Mouse (Mus musculus) heart, postnatal 0 days (tissue): Measurements from ENCODE around the gene Mccc1. TPM values are rescaled to one million over a fixed set of nuclear protein-coding genes. Genes with fewer than 3 reads are reported as not detected.
A peak's percentile ranks its signal among the peaks of the same experiment; 100 is the strongest.

Experiments
- ATAC-seq: fragments of 200-750 bp; cut with Nextera tagmentation; 2 replicates; pipeline ENCODE4 v1.8.0; 2017; ENCODE audit warnings: low read depth, moderate number of reproducible peaks, moderate library complexity; ENCODE audit not compliant: insufficient read depth
- DNase-seq: peaks from one replicate; pipeline ENCODE4 v3.0.0-alpha.2; 2016; ENCODE audit warnings: low spot score
- H3K27ac ChIP-seq: fragments of 300-500 bp; sonication (generic); 2 replicates; pipeline ENCODE4 v1.5.1; 2014; ENCODE audit warnings: low read depth, mild to moderate bottlenecking
- H3K27me3 ChIP-seq: fragments of 300-500 bp; sonication (generic); 2 replicates; pipeline ENCODE4 v1.6.1; 2014; ENCODE audit warnings: low read length, mixed read lengths; ENCODE audit not compliant: control insufficient read depth, insufficient read depth
- H3K36me3 ChIP-seq: fragments of 300-500 bp; sonication (generic); replicated peaks from 2 replicates; pipeline ENCODE4 v1.6.1; 2014; ENCODE audit warnings: low read length, mixed read lengths; ENCODE audit not compliant: control insufficient read depth, insufficient read depth
- H3K4me1 ChIP-seq: fragments of 300-500 bp; sonication (generic); 2 replicates; pipeline ENCODE4 v1.6.1; 2014; ENCODE audit warnings: antibody characterized with exemption; ENCODE audit not compliant: control insufficient read depth, insufficient read depth
- H3K4me2 ChIP-seq: fragments of 300-500 bp; sonication (generic); 2 replicates; pipeline ENCODE4 v1.6.1; 2014; ENCODE audit warnings: low read depth, mild to moderate bottlenecking, low read length, moderate library complexity
- H3K4me3 ChIP-seq: fragments of 300-500 bp; sonication (generic); 2 replicates; pipeline ENCODE4 v1.5.1; 2014; ENCODE audit warnings: low read depth, low read length
- H3K9ac ChIP-seq: fragments of 300-500 bp; sonication (generic); replicated peaks from 2 replicates; pipeline ENCODE4 v1.6.1; 2014; ENCODE audit warnings: low read depth, low read length, mixed read lengths
- H3K9me3 ChIP-seq: fragments of 300-500 bp; sonication (generic); replicated peaks from 2 replicates; pipeline ENCODE4 v1.6.1; 2016; ENCODE audit warnings: low read length; ENCODE audit not compliant: control insufficient read depth
- CTCF ChIP-seq: IDR thresholded peaks from 2 replicates; pipeline ENCODE4 v1.5.1; 2016; ENCODE audit warnings: antibody characterized with exemption, control low read depth, low read depth
- EP300 ChIP-seq: IDR thresholded peaks from 2 replicates; pipeline ENCODE4 v1.6.1; 2016; ENCODE audit warnings: antibody characterized with exemption, low read depth
- WGBS: fragments of 180-500 bp; shearing (Covaris S2); extraction: QIAGEN DNeasy Blood & Tissue Kit; methylation state at CpG from one replicate; pipeline ENCODE4 v1.1.7; 2014; 5-methylcytosine and 5-hydroxymethylcytosine counted together
- polyA plus RNA-seq: library from polyadenylated mRNA; unstranded; fragments of >200 nt; fragmentation: Nextera tagmentation; extraction: Ambion mirVana; gene quantifications from 2 replicates; pipeline ENCODE4 v1.2.1, GENCODE M21; 2015
- total RNA-seq: library from RNA; depleted of rRNA; stranded (reverse); fragments of >200 nt; gene quantifications from 2 replicates; pipeline ENCODE4 v1.2.3, GENCODE M21; 2014; ENCODE audit warnings: low replicate concordance

The Mccc1 gene
- total and polyA plus RNA-seq, 2 experiments from 2014 or later, result 8.6 to 79.3 TPM

GRCm38 (mm10) chr3:35994552-35995531 lies 5.6 kb downstream of the Mccc1 start:
- WGBS, result 42% methylated on average over 11 of the region's 11 CpGs
- Histone ChIP-seq H3K4me2 (no peak overlapping the region), H3K9me3 (no peaks in the 10 kb centered on the region), H3K27ac (peak overlapping the region; percentile 44), H3K9ac (no peak overlapping the region), H3K27me3 (no peaks in the 10 kb centered on the region), H3K36me3 (peaks cover 19% of the 10 kb centered on the region), H3K4me1 (peaks cover 19% of the 10 kb centered on the region), H3K4me3 (no peak overlapping the region)
- TF ChIP-seq EP300 (no peak), CTCF (no peak)
- DNase-seq (no peak), ATAC-seq (peak; percentile 65)

GRCm38 (mm10) chr3:35990715-35991114 lies 9.8 kb downstream of the Mccc1 start:
- H3K9ac ChIP-seq, result no peak overlapping the region
- H3K36me3 ChIP-seq, result peaks cover 50% of the 10 kb centered on the region
- ATAC-seq (no peak), DNase-seq (no peak)
- no peak overlapping the region for H3K27ac ChIP-seq
- no peak for TF ChIP-seq CTCF
- no peak for TF ChIP-seq EP300
- H3K4me1 ChIP-seq, result peaks cover 12% of the 10 kb centered on the region
- 80% methylated on average over 7 of the region's 7 CpGs for WGBS
- H3K27me3 ChIP-seq, result no peaks in the 10 kb centered on the region
- H3K9me3 ChIP-seq, result no peaks in the 10 kb centered on the region
- no peak overlapping the region for H3K4me2 ChIP-seq
- H3K4me3 ChIP-seq, result no peak overlapping the region

DNA sequence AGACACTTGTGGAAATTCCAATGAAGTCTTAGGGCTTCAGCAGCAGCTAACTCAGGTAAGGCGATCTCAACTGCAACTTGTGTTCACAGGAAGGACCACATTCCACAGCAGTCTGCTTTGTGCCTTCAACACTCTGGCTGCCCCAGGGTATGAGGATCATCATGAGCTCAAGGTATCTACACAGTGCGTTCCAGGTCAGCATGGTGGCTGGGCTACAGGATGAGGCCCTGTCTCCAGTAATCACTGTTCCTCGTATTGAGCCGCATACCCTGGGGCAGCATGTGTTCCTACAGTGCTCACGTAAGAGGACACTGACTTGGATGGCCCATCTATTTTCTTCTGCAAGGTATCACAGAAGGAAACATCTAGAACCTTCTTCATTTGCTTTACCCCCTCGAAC lies 12.4 kb downstream of the Mccc1 start:
- DNase-seq (no peak), ATAC-seq (no peak)
- no peaks in the 10 kb centered on the region for H3K4me1 ChIP-seq
- H3K4me2 ChIP-seq, result no peak overlapping the region
- no peak overlapping the region for H3K9ac ChIP-seq
- no peaks in the 10 kb centered on the region for H3K9me3 ChIP-seq
- H3K27me3 ChIP-seq, result no peaks in the 10 kb centered on the region
- H3K36me3 ChIP-seq, result peaks cover 62% of the 10 kb centered on the region
- no peak overlapping the region for H3K4me3 ChIP-seq
- no peak for TF ChIP-seq CTCF
- TF ChIP-seq EP300, result no peak
- WGBS, result 92% methylated on average over 6 of the region's 6 CpGs
- no peak overlapping the region for H3K27ac ChIP-seq

GRCm38 (mm10) chr3:35986266-35986665 lies 14.2 kb downstream of the Mccc1 start:
- no peak overlapping the region for H3K4me2 ChIP-seq
- no peak overlapping the region for H3K9ac ChIP-seq
- H3K9me3 ChIP-seq, result no peaks in the 10 kb centered on the region
- DNase-seq, result peak; percentile 17
- WGBS, result 46% methylated on average over 6 of the region's 6 CpGs
- no peaks in the 10 kb centered on the region for H3K4me1 ChIP-seq
- H3K4me3 ChIP-seq, result no peak overlapping the region
- no peak for TF ChIP-seq CTCF
- no peak for TF ChIP-seq EP300
- peaks cover 76% of the 10 kb centered on the region for H3K36me3 ChIP-seq
- ATAC-seq, result peak; percentile 73
- peak overlapping the region; percentile 56 for H3K27ac ChIP-seq
- no peaks in the 10 kb centered on the region for H3K27me3 ChIP-seq

GRCm38 (mm10) chr3:35973551-35973950 lies 26.9 kb downstream of the Mccc1 start:
- Histone ChIP-seq H3K27ac (no peak overlapping the region), H3K9ac (no peak overlapping the region), H3K4me1 (no peaks in the 10 kb centered on the region), H3K9me3 (no peaks in the 10 kb centered on the region), H3K36me3 (peaks cover 72% of the 10 kb centered on the region), H3K4me3 (no peak overlapping the region), H3K27me3 (no peaks in the 10 kb centered on the region), H3K4me2 (no peak overlapping the region)
- peak; percentile 69 for ATAC-seq
- no peak for TF ChIP-seq EP300
- TF ChIP-seq CTCF, result peak; percentile 76
- WGBS, result 62% methylated on average over 7 of the region's 7 CpGs
- DNase-seq, result peak; percentile 30
